Mouse (Mus musculus) E14TG2a.4 (cell line): ENCODE measurements at regions not wholly inside any gene's neighbourhood (a gene's known extent, or its start where the extent isn't known, plus 50 kb on each side); places are given as distances from the start of the nearest gene placed in this dataset.

Source experiments
- CTCF ChIP-seq: conservative IDR thresholded peaks from 2 replicates; pipeline ENCODE4 v1.5.1; 2014; ENCODE audit warnings: low read length
- NANOG ChIP-seq: IDR thresholded peaks from 2 replicates; pipeline ENCODE4 v1.6.1; 2014; ENCODE audit warnings: borderline replicate concordance, low read length, mixed read lengths

DNA sequence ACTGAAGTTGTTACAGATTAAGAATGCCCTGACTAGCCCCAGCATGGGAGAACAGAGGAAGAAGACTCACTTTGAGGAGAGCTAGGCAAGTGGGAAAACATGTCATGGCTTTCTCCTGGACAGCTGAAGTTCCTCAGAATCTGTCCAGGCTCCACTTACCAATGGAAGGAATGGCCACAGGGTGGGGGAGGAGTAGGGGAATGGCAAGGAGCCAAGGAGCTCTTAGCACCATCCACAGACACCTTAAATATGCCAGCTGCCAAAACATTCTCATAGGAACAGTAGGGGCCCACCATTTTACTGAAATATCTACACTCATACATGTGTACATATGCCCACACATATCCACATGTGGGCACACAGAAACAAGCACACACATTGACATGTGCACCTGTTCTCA is 134.9 kb upstream of the Nrp1 start:
- TF ChIP-seq CTCF (no peak), NANOG (no peak)
